Mouse (Mus musculus): ENCODE measurements at regions not wholly inside any gene's neighbourhood (a gene's known extent, or its start where the extent isn't known, plus 50 kb on each side); places are given as distances from the start of the nearest gene placed in this dataset.

DNA sequence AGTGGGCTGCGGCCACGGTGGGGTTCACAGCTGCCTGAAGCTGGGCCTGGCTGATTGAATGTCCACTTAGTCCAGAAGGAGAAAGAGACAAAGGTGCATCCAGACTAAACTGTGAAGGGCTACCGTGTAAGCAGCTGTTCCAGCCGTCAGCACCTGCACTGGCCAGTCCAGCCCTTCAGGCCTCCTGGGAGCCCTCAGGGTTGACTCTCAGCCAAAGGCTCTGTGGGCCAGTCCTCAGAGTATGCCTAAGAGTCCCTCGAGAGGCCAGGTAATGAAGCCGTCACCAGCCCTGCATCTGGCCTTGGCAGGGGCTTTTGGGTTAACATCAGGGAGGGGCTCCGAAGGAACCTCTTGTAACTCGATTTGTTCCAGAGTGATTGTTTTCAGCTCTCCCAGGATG, 187.4 kb downstream of the Gpd2 start:
- no peak overlapping the region for H3K4me3 ChIP-seq (replicated peaks; ENCODE audit: control insufficient read depth, low read depth, low read length)
- 82% methylated on average over 8 of the region's 8 CpGs for WGBS
- no peaks in the 10 kb centered on the region for H3K4me1 ChIP-seq (ENCODE audit: control insufficient read depth, insufficient read depth, low read length)
- TF ChIP-seq CTCF (IDR thresholded peaks at IDR 0.05; ENCODE audit: control insufficient read depth, insufficient read depth, low read length) (no peak), POLR2A (IDR thresholded peaks at IDR 0.05; ENCODE audit: borderline replicate concordance, control insufficient read depth, low read depth, low read length) (no peak)
- no peak overlapping the region for H3K27ac ChIP-seq (ENCODE audit: control insufficient read depth, insufficient read depth, low read depth, low read length, poor library complexity)

DNA sequence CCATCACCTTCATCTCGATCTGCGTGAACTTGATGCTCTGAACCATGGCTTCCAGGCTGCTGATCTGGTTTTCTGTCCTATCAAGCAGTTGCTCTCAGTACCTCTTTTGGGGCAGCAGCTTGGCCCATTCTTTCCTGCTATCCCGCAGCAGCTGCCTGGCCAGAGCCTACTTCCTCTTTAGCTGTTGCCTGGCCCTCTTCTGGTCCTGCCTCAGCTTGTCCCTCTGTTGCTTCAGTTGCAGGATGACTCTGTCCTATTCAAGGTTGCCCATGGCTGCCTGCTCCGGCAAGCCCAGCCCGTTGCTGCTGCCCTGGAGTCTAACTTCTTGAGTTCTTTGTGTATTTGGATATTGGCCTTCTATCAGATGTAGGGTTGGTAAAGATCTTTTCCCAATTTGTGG, 188.0 kb downstream of the Gpd2 start:
- TF ChIP-seq CTCF (IDR thresholded peaks at IDR 0.05; ENCODE audit: control insufficient read depth, insufficient read depth, low read length), result no peak
- no peak for TF ChIP-seq POLR2A (IDR thresholded peaks at IDR 0.05; ENCODE audit: borderline replicate concordance, control insufficient read depth, low read depth, low read length)
- Histone ChIP-seq H3K4me1 (ENCODE audit: control insufficient read depth, insufficient read depth, low read length) (no peaks in the 10 kb centered on the region), H3K27ac (ENCODE audit: control insufficient read depth, insufficient read depth, low read depth, low read length, poor library complexity) (no peak overlapping the region), H3K4me3 (replicated peaks; ENCODE audit: control insufficient read depth, low read depth, low read length) (no peak overlapping the region)
- 46% methylated on average over 5 of the region's 5 CpGs for WGBS

DNA sequence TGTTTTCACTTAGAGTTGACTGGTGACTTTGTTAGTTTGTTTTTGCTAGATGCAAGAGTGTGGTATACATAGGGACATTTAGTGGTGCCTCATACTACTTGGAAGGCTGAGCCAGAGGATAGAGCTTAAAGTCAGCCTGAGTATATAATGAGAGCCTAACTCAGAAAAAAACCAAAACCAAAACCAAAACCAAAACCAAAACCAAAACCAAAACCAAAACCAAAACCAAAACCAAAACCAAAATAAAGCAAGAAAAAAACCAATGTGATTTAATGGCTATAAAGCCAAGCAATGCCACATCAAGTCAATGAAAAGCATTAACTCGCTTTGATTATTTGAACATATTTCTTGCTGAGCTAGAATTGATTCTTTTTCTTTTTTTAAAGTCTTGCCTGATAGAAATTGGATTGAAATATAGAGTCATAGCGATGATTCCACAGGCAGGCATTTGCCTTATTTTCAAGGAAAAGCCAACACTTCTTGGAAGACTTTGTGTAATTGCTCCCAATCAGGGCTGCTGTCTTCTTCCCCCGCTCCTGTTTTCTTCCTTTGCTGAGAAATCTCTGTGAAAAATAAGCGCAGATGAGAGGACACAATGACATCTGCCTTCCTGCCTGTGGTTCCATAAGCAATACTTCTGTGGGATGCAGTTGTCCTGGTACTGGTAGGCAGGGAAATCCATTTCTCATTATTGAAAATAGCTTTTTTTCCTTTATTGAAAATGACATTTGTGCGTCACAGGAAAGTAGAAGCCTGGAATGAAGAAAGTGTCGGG, 213.7 kb downstream of the Gpd2 start:
- 84% methylated on average over 6 of the region's 6 CpGs for WGBS
- H3K4me1 ChIP-seq (ENCODE audit: control insufficient read depth, insufficient read depth, low read length), result no peaks in the 10 kb centered on the region
- TF ChIP-seq POLR2A (IDR thresholded peaks at IDR 0.05; ENCODE audit: borderline replicate concordance, control insufficient read depth, low read depth, low read length), result no peak
- TF ChIP-seq CTCF (IDR thresholded peaks at IDR 0.05; ENCODE audit: control insufficient read depth, insufficient read depth, low read length), result no peak
- no peak overlapping the region for H3K27ac ChIP-seq (ENCODE audit: control insufficient read depth, insufficient read depth, low read depth, low read length, poor library complexity)
- H3K4me3 ChIP-seq (replicated peaks; ENCODE audit: control insufficient read depth, low read depth, low read length), result no peak overlapping the region

DNA sequence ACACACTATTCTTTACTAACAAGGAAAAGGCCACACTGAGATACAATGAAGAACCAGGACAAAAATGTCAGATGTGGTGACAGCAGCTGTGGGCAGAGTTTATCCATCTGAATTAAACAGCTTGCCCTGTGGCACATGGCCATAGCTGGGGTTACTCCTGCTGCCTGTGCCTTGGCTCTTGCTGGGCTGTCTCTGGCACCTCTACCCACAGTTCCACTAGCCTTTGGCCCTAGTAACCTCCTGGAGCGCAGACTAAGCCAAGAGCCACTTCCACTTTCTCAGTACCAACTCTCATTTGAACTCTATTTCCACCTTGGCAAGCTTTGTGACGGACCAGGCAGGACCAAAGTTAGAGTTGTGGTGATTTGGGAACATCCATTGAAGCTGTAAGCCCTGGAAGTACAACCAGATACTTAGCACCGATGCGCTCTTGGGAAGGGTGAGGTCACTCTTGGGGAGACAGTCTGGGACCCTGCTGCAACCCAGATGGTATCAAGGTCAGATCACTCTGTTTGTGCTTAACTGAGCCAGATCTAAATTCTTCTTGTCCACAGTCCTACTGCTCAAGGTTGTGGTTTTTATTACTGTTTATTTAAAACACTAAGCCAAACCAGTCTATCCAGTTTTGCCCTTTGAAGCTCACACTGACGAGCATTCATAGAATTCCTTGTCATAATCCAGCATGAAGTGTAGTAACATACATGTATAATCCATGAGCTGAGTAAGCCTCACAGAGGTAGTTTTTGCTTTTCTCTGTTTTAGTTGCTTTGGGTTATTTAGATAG, 216.7 kb downstream of the Gpd2 start:
- TF ChIP-seq CTCF (IDR thresholded peaks at IDR 0.05; ENCODE audit: control insufficient read depth, insufficient read depth, low read length), result no peak
- no peak for TF ChIP-seq POLR2A (IDR thresholded peaks at IDR 0.05; ENCODE audit: borderline replicate concordance, control insufficient read depth, low read depth, low read length)
- no peak overlapping the region for H3K27ac ChIP-seq (ENCODE audit: control insufficient read depth, insufficient read depth, low read depth, low read length, poor library complexity)
- H3K4me3 ChIP-seq (replicated peaks; ENCODE audit: control insufficient read depth, low read depth, low read length), result no peak overlapping the region
- H3K4me1 ChIP-seq (ENCODE audit: control insufficient read depth, insufficient read depth, low read length), result no peaks in the 10 kb centered on the region
- 82% methylated on average over 5 of the region's 5 CpGs for WGBS

DNA sequence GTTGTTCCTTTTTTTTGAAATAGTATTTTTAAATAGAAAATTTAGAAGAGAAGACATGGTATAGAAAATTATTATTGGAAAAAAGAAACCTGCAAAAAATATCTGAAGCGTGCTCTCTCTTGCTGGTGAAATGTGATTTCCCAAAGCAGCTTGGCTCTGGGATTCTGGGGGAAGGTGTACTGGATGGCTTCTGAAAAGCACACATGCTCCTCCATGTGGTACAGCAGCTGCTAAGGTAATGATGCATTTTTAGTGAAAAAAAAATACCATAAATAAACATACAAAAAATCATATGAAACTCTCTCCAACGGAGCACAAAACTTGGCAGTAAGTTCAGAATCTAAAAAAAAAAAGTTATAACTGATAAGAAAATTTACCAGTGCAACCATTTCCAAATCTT, 222.5 kb downstream of the Gpd2 start:
- no peak overlapping the region for H3K4me3 ChIP-seq (replicated peaks; ENCODE audit: control insufficient read depth, low read depth, low read length)
- WGBS, result 83% methylated on average over 2 of the region's 2 CpGs
- TF ChIP-seq POLR2A (IDR thresholded peaks at IDR 0.05; ENCODE audit: borderline replicate concordance, control insufficient read depth, low read depth, low read length), result no peak
- TF ChIP-seq CTCF (IDR thresholded peaks at IDR 0.05; ENCODE audit: control insufficient read depth, insufficient read depth, low read length), result no peak
- no peaks in the 10 kb centered on the region for H3K4me1 ChIP-seq (ENCODE audit: control insufficient read depth, insufficient read depth, low read length)
- H3K27ac ChIP-seq (ENCODE audit: control insufficient read depth, insufficient read depth, low read depth, low read length, poor library complexity), result no peak overlapping the region

DNA sequence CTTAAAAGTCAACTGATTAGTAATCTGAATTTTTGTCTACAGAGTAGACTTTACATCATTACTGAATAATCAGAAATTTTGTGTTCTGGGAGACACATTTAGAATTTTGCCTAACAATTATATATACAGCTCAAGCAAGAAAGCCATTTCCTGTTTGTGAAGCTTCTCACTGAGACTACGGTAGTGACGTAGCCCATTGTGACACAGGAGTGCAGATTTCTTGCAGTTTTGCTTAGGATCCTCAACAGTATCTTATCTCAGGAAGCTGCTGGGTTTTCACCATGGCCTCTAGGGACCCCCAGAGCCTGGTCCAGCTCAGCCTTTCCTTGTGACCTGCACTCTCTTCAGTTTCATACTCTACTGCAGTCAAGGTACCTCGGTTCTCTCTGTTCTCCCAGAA, 236.4 kb downstream of the Gpd2 start:
- no peaks in the 10 kb centered on the region for H3K4me1 ChIP-seq (ENCODE audit: control insufficient read depth, insufficient read depth, low read length)
- 26% methylated on average over 3 of the region's 3 CpGs for WGBS
- H3K27ac ChIP-seq (ENCODE audit: control insufficient read depth, insufficient read depth, low read depth, low read length, poor library complexity), result no peak overlapping the region
- TF ChIP-seq CTCF (IDR thresholded peaks at IDR 0.05; ENCODE audit: control insufficient read depth, insufficient read depth, low read length), result no peak
- TF ChIP-seq POLR2A (IDR thresholded peaks at IDR 0.05; ENCODE audit: borderline replicate concordance, control insufficient read depth, low read depth, low read length), result no peak
- H3K4me3 ChIP-seq (replicated peaks; ENCODE audit: control insufficient read depth, low read depth, low read length), result no peak overlapping the region

DNA sequence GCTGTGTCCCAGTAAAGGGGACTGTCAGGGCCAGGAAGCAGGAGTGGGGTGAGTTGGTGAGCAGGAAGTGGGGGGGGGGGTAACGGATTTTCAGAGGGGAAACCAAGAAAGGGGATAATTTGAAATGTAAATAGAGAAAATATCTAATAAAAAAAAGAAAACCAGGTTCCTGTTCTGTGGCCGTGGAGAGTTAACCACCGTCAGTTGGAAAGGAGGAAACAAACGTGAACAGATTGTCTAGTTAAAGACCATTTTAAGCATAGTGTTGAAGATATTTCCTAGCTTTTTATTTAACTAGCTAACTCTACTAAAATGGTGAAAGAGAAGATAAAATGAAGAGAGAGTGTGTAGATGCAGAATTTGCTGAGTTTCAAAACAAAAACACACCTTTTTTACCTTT, 254.7 kb downstream of the Gpd2 start:
- Histone ChIP-seq H3K4me1 (ENCODE audit: control insufficient read depth, insufficient read depth, low read length) (no peaks in the 10 kb centered on the region), H3K4me3 (replicated peaks; ENCODE audit: control insufficient read depth, low read depth, low read length) (no peak overlapping the region), H3K27ac (ENCODE audit: control insufficient read depth, insufficient read depth, low read depth, low read length, poor library complexity) (no peak overlapping the region)
- TF ChIP-seq CTCF (IDR thresholded peaks at IDR 0.05; ENCODE audit: control insufficient read depth, insufficient read depth, low read length), result no peak
- TF ChIP-seq POLR2A (IDR thresholded peaks at IDR 0.05; ENCODE audit: borderline replicate concordance, control insufficient read depth, low read depth, low read length), result no peak
- WGBS, result 4% methylated on average over 4 of the region's 4 CpGs

DNA sequence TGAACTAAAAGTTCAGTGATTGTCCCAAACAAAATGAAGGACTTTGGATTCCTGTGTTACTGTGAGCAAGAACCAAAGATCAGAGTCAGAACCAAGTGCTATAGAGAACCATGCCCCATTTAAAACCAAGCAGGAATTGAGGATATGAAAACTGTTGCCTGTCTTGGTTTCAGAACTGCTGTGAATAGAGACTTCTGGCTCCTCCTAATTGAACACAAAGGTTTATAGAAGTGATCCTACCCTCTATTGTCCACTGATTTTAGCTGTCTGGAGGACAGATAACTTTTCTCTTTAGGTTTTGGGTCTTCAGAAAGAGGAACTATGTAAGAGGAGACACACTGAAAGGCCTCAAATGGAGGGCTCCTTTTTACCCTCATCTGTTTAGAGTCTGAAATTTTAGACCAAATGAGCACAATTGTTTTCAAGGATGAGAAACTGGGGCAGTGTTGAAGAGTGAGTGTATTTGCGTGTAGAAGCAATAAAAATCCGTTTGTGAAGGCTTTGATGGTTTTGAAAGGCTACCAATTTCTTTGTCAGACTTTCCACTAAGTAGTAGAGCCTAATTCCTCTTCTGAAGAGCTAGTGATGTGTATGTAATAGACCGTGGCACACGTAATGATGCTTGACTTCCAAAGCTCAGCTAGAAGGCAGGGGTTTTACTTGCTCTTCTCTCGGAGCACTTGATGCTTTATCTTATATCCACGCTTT, 255.6 kb downstream of the Gpd2 start:
- 76% methylated on average over 6 of the region's 6 CpGs for WGBS
- Histone ChIP-seq H3K4me3 (replicated peaks; ENCODE audit: control insufficient read depth, low read depth, low read length) (no peak overlapping the region), H3K27ac (ENCODE audit: control insufficient read depth, insufficient read depth, low read depth, low read length, poor library complexity) (no peak overlapping the region), H3K4me1 (ENCODE audit: control insufficient read depth, insufficient read depth, low read length) (no peaks in the 10 kb centered on the region)
- TF ChIP-seq CTCF (IDR thresholded peaks at IDR 0.05; ENCODE audit: control insufficient read depth, insufficient read depth, low read length) (no peak), POLR2A (IDR thresholded peaks at IDR 0.05; ENCODE audit: borderline replicate concordance, control insufficient read depth, low read depth, low read length) (no peak)
